ENCODE assay signal across 21 mouse cellular contexts in the genomic region with DNA sequence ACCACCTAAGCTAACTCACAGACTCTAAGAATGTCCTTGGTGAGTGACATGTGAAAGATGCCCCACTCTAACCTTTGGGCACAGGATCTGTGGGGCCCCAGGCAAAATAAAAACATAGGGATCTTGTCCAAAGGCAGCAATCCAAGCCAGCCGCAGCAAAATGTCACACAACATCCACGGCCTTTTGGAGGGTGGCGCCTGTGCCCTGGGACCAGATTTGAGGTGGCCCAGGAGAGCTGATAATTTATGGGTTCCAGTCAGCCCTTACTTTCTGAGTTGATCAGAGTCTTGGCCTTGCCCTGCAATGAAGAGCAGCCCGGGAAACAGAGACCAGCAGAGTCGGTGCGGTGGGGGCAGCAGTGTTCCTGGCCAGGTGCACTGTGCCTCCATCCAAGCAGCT.
"Had no signal": no experiment of that assay in that cellular context is flagged by ENCODE, and none has a peak within 500 bp of the region (broad histone marks: within the 10 kb centered on the region; RNA-seq: fewer than 3 reads in every experiment).

No protein-coding gene starts in this region.

- DNase-seq: kidney, postnatal 14 days; kidney, postnatal 4 days; left cerebral cortex, postnatal 4 days; liver, postnatal 0 days; lung, embryonic 14.5 days; right cerebral cortex, adult 18-20 months; right cerebral cortex, postnatal 14 days; right cerebral cortex, postnatal 4 days; thymus, adult 2 months; thymus, postnatal 14 days had no signal

- H3K27ac ChIP-seq: limb, embryonic 12.5 days; limb, embryonic 15.5 days; liver, embryonic 14.5 days; macrophage; midbrain, embryonic 12.5 days; midbrain, embryonic 15.5 days; neural tube, embryonic 12.5 days; neural tube, embryonic 15.5 days; stomach, postnatal 0 days had no signal

- H3K4me2 ChIP-seq: limb, embryonic 12.5 days; limb, embryonic 15.5 days; liver, embryonic 11.5 days; lung, embryonic 14.5 days; midbrain, embryonic 12.5 days; midbrain, embryonic 15.5 days; neural tube, embryonic 12.5 days; neural tube, embryonic 15.5 days had no signal

- H3K36me3 ChIP-seq: midbrain, embryonic 15.5 days; neural tube, embryonic 15.5 days had no signal

- H3K27me3 ChIP-seq: limb, embryonic 15.5 days; midbrain, embryonic 15.5 days had no signal

- H3K9ac ChIP-seq: limb, embryonic 12.5 days; limb, embryonic 15.5 days; liver, embryonic 14.5 days; liver, postnatal 0 days; lung, embryonic 14.5 days; midbrain, embryonic 12.5 days; midbrain, embryonic 15.5 days; neural tube, embryonic 12.5 days; neural tube, embryonic 15.5 days had no signal

- H3K4me3 ChIP-seq: limb, embryonic 12.5 days; limb, embryonic 15.5 days; midbrain, embryonic 12.5 days; midbrain, embryonic 15.5 days; neural tube, embryonic 12.5 days; neural tube, embryonic 15.5 days had no signal

- ATAC-seq: liver, postnatal 0 days; lung, postnatal 0 days; midbrain, embryonic 15.5 days had no signal

- H3K9me3 ChIP-seq: limb, embryonic 15.5 days; midbrain, embryonic 12.5 days; midbrain, embryonic 15.5 days; neural tube, embryonic 12.5 days; neural tube, embryonic 15.5 days had no signal
